ENCODE assay signal across 11 mouse cellular contexts in the genomic region with DNA sequence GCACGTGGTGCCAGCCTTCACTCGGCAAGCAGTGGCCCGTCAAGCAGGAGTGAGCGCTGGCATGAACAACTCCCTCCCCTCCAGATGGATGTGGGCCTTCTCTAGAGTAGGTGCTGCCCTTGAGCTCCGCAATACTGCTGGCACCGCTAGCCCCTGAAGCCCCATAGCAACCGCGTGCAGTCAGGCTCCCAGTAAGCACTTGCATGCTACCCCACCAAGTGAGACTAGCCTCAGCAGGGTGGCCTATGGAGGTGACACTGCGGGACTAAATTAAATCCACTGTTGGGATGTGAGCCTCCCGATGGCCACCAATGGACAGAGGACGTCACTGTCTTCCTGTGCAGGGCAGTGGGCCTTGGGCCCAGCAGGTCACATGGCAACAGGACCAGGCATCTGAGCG. TPM values are rescaled to one million over a fixed set of nuclear protein-coding genes. Genes with fewer than 3 reads are reported as not detected.
A peak's percentile ranks its signal among the peaks of the same experiment; 100 is the strongest.
DNase-seq lines count a peak whose midpoint lies in the region; ATAC-seq lines count a peak whose summit lies in the region.
"Had no signal": no experiment of that assay in that cellular context is flagged by ENCODE, and none has a peak within 500 bp of the region (broad histone marks: within the 10 kb centered on the region; RNA-seq: fewer than 3 reads in every experiment).

No protein-coding gene starts in this region.

- H3K4me2 ChIP-seq in forebrain, embryonic 11.5 days (ENCODE audit: low read depth, low read length, severe bottlenecking), result no peak overlapping the region
- H3K4me2 ChIP-seq in hindbrain, embryonic 12.5 days (replicated peaks), result no peak overlapping the region
- H3K4me2 ChIP-seq in midbrain, embryonic 13.5 days (replicated peaks), result no peak overlapping the region
- H3K4me2 ChIP-seq: liver, embryonic 13.5 days had no signal

- H3K36me3 ChIP-seq in forebrain, embryonic 10.5 days (replicated peaks), result peaks cover 9% of the 10 kb centered on the region; the same call in 1 of the 2 replicates
- H3K36me3 ChIP-seq in forebrain, embryonic 11.5 days (ENCODE audit: control insufficient read depth, insufficient read depth, low read length), result no peaks in the 10 kb centered on the region
- H3K36me3 ChIP-seq in hindbrain, embryonic 12.5 days, result no peaks in the 10 kb centered on the region
- H3K36me3 ChIP-seq in midbrain, embryonic 13.5 days, result no peaks in the 10 kb centered on the region
- H3K36me3 ChIP-seq: liver, embryonic 13.5 days had no signal

- DNase-seq in forebrain, embryonic 10.5 days (ENCODE audit: extremely low spot score, low spot score), result no peak
- no peak for DNase-seq in forebrain, embryonic 11.5 days (ENCODE audit: low spot score)
- DNase-seq in cerebellum, postnatal 10 days, result peak; percentile 65 to 77
- DNase-seq in thymus, adult 18-20 months, result no peak
- no peak for DNase-seq in gastrocnemius, adult 18-20 months (ENCODE audit: low spot score)
- no peak for DNase-seq in urinary bladder, postnatal 36 days (ENCODE audit: low spot score in 2 of 2)
- DNase-seq: gastrocnemius, postnatal 10 days; heart, postnatal 10 days; liver, embryonic 13.5 days had no signal

- peaks cover 9% of the 10 kb centered on the region; the same call in 1 of the 2 replicates for H3K27me3 ChIP-seq in forebrain, embryonic 10.5 days (ENCODE audit: poor library complexity, severe bottlenecking)
- H3K27me3 ChIP-seq in forebrain, embryonic 11.5 days (ENCODE audit: control insufficient read depth, insufficient read depth, low read length), result no peaks in the 10 kb centered on the region
- H3K27me3 ChIP-seq in hindbrain, embryonic 12.5 days, result no peaks in the 10 kb centered on the region
- H3K27me3 ChIP-seq in midbrain, embryonic 13.5 days, result no peaks in the 10 kb centered on the region
- H3K27me3 ChIP-seq: liver, embryonic 13.5 days had no signal

- no peak overlapping the region for H3K9ac ChIP-seq in forebrain, embryonic 11.5 days (ENCODE audit: low read length)
- 0 out of 2 replicates have a peak overlapping the region, but pooled peaks have one; percentile 9 for H3K9ac ChIP-seq in hindbrain, embryonic 12.5 days
- H3K9ac ChIP-seq in midbrain, embryonic 13.5 days (replicated peaks), result peak overlapping the region; percentile 15; the same call in 1 of the 2 replicates
- H3K9ac ChIP-seq: liver, embryonic 13.5 days had no signal

- no peaks in the 10 kb centered on the region for H3K9me3 ChIP-seq in forebrain, embryonic 10.5 days
- no peaks in the 10 kb centered on the region for H3K9me3 ChIP-seq in forebrain, embryonic 11.5 days (ENCODE audit: control insufficient read depth, low read length)
- H3K9me3 ChIP-seq in hindbrain, embryonic 12.5 days (replicated peaks), result no peaks in the 10 kb centered on the region
- no peaks in the 10 kb centered on the region for H3K9me3 ChIP-seq in midbrain, embryonic 13.5 days
- H3K9me3 ChIP-seq: liver, embryonic 13.5 days had no signal

- H3K4me3 ChIP-seq in forebrain, embryonic 10.5 days, result no peak overlapping the region
- H3K4me3 ChIP-seq in forebrain, embryonic 11.5 days (ENCODE audit: low read depth, low read length), result no peak overlapping the region
- no peak overlapping the region for H3K4me3 ChIP-seq in hindbrain, embryonic 12.5 days
- no peak overlapping the region for H3K4me3 ChIP-seq in midbrain, embryonic 13.5 days (replicated peaks)
- H3K4me3 ChIP-seq: liver, embryonic 13.5 days had no signal

- ATAC-seq in forebrain, embryonic 11.5 days (replicated peaks; ENCODE audit: low FRiP score), result no peak
- peak; percentile 37 for ATAC-seq in hindbrain, embryonic 12.5 days (ENCODE audit: low FRiP score)
- ATAC-seq in midbrain, embryonic 13.5 days, result peak; percentile 12; the same call in 1 of the 2 replicates

- H3K27ac ChIP-seq in forebrain, embryonic 10.5 days, result peak overlapping the region; percentile 56
- no peak overlapping the region for H3K27ac ChIP-seq in forebrain, embryonic 11.5 days (ENCODE audit: low read depth, low read length)
- peak overlapping the region; percentile 81; the same call in 1 of the 2 replicates for H3K27ac ChIP-seq in hindbrain, embryonic 12.5 days
- peak overlapping the region; percentile 80 for H3K27ac ChIP-seq in midbrain, embryonic 13.5 days
- H3K27ac ChIP-seq: liver, embryonic 13.5 days had no signal

- peaks cover 95% of the 10 kb centered on the region for H3K4me1 ChIP-seq in forebrain, embryonic 10.5 days
- peaks cover 26% of the 10 kb centered on the region for H3K4me1 ChIP-seq in forebrain, embryonic 11.5 days (replicated peaks; ENCODE audit: control insufficient read depth, insufficient read depth, low read length)
- peaks cover 87% of the 10 kb centered on the region for H3K4me1 ChIP-seq in hindbrain, embryonic 12.5 days
- H3K4me1 ChIP-seq in midbrain, embryonic 13.5 days (replicated peaks), result peaks cover 95% of the 10 kb centered on the region

- 71% methylated on average over 12 of the region's 12 CpGs for WGBS in forebrain, embryonic 10.5 days
- WGBS in forebrain, embryonic 11.5 days, result 69% methylated on average over 12 of the region's 12 CpGs
- 62% methylated on average over 12 of the region's 12 CpGs for WGBS in hindbrain, embryonic 12.5 days
- WGBS in midbrain, embryonic 13.5 days, result 51% methylated on average over 12 of the region's 12 CpGs

RNA-seq across cellular contexts. Expression of gene Ccnk, which starts 41.2 kb away (rescaled TPM):
- 3.2 and 3.9 TPM in 2 replicates for polyA plus RNA-seq in forebrain, embryonic 10.5 days (2016; fragmentation: Nextera tagmentation; extraction: Ambion mirVana)
- polyA plus RNA-seq in forebrain, embryonic 11.5 days (2014; fragmentation: Nextera tagmentation; extraction: Ambion mirVana), result 5.0 and 6.2 TPM in 2 replicates
- polyA plus RNA-seq in hindbrain, embryonic 12.5 days (2016; fragmentation: Nextera tagmentation; extraction: Ambion mirVana), result 2.9 and 3.6 TPM in 2 replicates
- polyA plus RNA-seq in midbrain, embryonic 13.5 days (2015; fragmentation: Nextera tagmentation; extraction: Ambion mirVana), result 4.4 and 4.7 TPM in 2 replicates
- total RNA-seq in gastrocnemius, adult 18-20 months (2021), result 100 to 1,000 TPM; 127 to 147 TPM

RNA-seq across cellular contexts. Expression of gene Setd3, which starts 41.5 kb away (rescaled TPM):
- 75.2 and 76.3 TPM in 2 replicates for polyA plus RNA-seq in forebrain, embryonic 10.5 days (2016; fragmentation: Nextera tagmentation; extraction: Ambion mirVana)
- 79.2 and 85.9 TPM in 2 replicates for polyA plus RNA-seq in forebrain, embryonic 11.5 days (2014; fragmentation: Nextera tagmentation; extraction: Ambion mirVana)
- polyA plus RNA-seq in hindbrain, embryonic 12.5 days (2016; fragmentation: Nextera tagmentation; extraction: Ambion mirVana), result 108 and 118 TPM in 2 replicates
- 93.6 and 96.6 TPM in 2 replicates for polyA plus RNA-seq in midbrain, embryonic 13.5 days (2015; fragmentation: Nextera tagmentation; extraction: Ambion mirVana)
- total RNA-seq in gastrocnemius, adult 18-20 months (2021), result 100 to 1,000 TPM; 106 to 113 TPM

RNA-seq across cellular contexts. Expression of gene Ccdc85c, which starts 54.6 kb away (rescaled TPM):
- 13.5 and 14.6 TPM in 2 replicates for polyA plus RNA-seq in forebrain, embryonic 10.5 days (2016; fragmentation: Nextera tagmentation; extraction: Ambion mirVana)
- polyA plus RNA-seq in forebrain, embryonic 11.5 days (2014; fragmentation: Nextera tagmentation; extraction: Ambion mirVana), result 18.0 and 18.8 TPM in 2 replicates
- polyA plus RNA-seq in hindbrain, embryonic 12.5 days (2016; fragmentation: Nextera tagmentation; extraction: Ambion mirVana), result 15.2 and 16.3 TPM in 2 replicates
- 19.5 and 21.5 TPM in 2 replicates for polyA plus RNA-seq in midbrain, embryonic 13.5 days (2015; fragmentation: Nextera tagmentation; extraction: Ambion mirVana)
- total RNA-seq in gastrocnemius, adult 18-20 months (2021), result 10 to 100 TPM; 39.4 to 42.6 TPM

Comparison
In these comparisons a context has a peak if more than half of its experiments do, and no peak if none do; other contexts are left out.
1. DNase-seq: peak in cerebellum, postnatal 10 days (2 of 2); none in forebrain, embryonic 10.5 days (single experiment), forebrain, embryonic 11.5 days (single experiment), thymus, adult 18-20 months (0 of 2), gastrocnemius, adult 18-20 months (single experiment) and urinary bladder, postnatal 36 days (0 of 2).